Mouse (Mus musculus) layer of hippocampus, postnatal 10 days (tissue): ENCODE measurements around the gene Acsf2. TPM values are rescaled to one million over a fixed set of nuclear protein-coding genes. Genes with fewer than 3 reads are reported as not detected.

ENCODE experiments used
- total RNA-seq, 2 experiments: library from RNA; stranded (reverse); gene quantifications; 2 replicates each; pipeline ENCODE4 v1.2.3; 2021

Acsf2 gene
- total RNA-seq, 2 experiments from 2014 or later: 21.2 to 21.6 TPM

Other genes with a start within 250 kb of the Acsf2 start
- gene Abcc3, start 208.9 kb downstream of the Acsf2 start, total RNA-seq: 1 to 10 TPM; 1.8 to 2.2 TPM
- gene Cacna1g, start 127.7 kb downstream of the Acsf2 start, total RNA-seq: 100 to 1,000 TPM; 111 to 128 TPM
- 1 to 10 TPM; 1.0 to 2.1 TPM for gene Spata20, start 115.7 kb downstream of the Acsf2 start, total RNA-seq
- 1 to 10 TPM; 3.1 to 3.3 TPM for gene Epn3, start 101.9 kb downstream of the Acsf2 start, total RNA-seq
- 1 to 10 TPM; 1.3 to 2.7 TPM for gene Mycbpap, start 80.1 kb downstream of the Acsf2 start, total RNA-seq
- gene Rsad1, start 52.6 kb downstream of the Acsf2 start, total RNA-seq: 10 to 100 TPM; 13.1 to 14.1 TPM
- 1 to 10 TPM in 1 of 2 experiments, under 1 TPM in 1; 0.78 to 1.4 TPM for gene Chad, start 36.8 kb downstream of the Acsf2 start, total RNA-seq
- 10 to 100 TPM; 84.6 to 87.2 TPM for gene Lrrc59, start 27.9 kb upstream of the Acsf2 start, total RNA-seq
- gene Mrpl27, start 51.9 kb upstream of the Acsf2 start, total RNA-seq: 10 to 100 TPM; 61.8 to 62.3 TPM
- 1 to 10 TPM in 1 of 2 experiments, under 1 TPM in 1; 0.40 to 1.1 TPM for gene Eme1, start 52.1 kb upstream of the Acsf2 start, total RNA-seq
- 10 to 100 TPM; 24.7 to 30.4 TPM for gene Xylt2, start 75.6 kb upstream of the Acsf2 start, total RNA-seq
- gene Gm11541, start 102.6 kb upstream of the Acsf2 start, total RNA-seq: not detected
- under 1 TPM; 0.65 to 0.71 TPM for gene Cdc34b, start 139.9 kb upstream of the Acsf2 start, total RNA-seq
- not detected for gene Tmem92, start 180.8 kb upstream of the Acsf2 start, total RNA-seq